Mouse (Mus musculus): ENCODE results near the gene Acrbp. TPM values are rescaled to one million over a fixed set of nuclear protein-coding genes. Genes with fewer than 3 reads are reported as not detected.

The Acrbp gene
- polyA plus RNA-seq, 1 experiment from 2014 or later = 2.6 TPM

DNA sequence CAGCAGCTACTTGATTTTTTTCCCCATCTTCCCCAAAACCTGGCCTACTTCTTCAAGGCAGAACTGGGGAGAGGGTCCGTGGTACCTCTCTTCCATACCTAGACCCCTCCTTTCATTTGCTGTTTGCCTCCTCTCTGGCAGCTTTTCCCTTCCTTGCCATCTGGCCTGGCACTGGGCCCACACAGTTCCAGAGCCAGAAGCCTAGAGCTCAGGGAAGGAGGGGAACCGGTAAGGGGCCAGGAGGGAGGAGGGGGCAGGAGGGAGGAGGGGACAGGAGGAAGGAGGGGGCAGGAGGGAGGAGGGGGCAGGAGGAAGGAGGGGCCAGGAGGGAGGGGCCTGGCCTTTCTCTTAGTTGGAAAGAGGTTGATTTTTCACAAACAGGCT lies 22.4 kb downstream of the Acrbp start:
- H3K27me3 ChIP-seq (ENCODE audit: control insufficient read depth, insufficient read depth, low read length) = no peaks in the 10 kb centered on the region
- no peak overlapping the region for H3K4me3 ChIP-seq (ENCODE audit: low read depth, low read length)
- H3K36me3 ChIP-seq (ENCODE audit: control insufficient read depth, insufficient read depth, low read length) = no peaks in the 10 kb centered on the region
- 8% methylated on average over 2 of the region's 2 CpGs for WGBS
- peak overlapping the region; percentile 63 for H3K27ac ChIP-seq (replicated peaks)
- no peaks in the 10 kb centered on the region for H3K9me3 ChIP-seq (ENCODE audit: control insufficient read depth, low read length)
- no peaks in the 10 kb centered on the region for H3K4me1 ChIP-seq (replicated peaks; ENCODE audit: control insufficient read depth, insufficient read depth)
- ATAC-seq (ENCODE audit: low FRiP score, low TSS enrichment) = no peak
- no peak overlapping the region for H3K9ac ChIP-seq (ENCODE audit: low read length)
- TF ChIP-seq CTCF (IDR thresholded peaks at IDR 0.05; ENCODE audit: low read depth) (no peak), EP300 (optimal IDR thresholded peaks at IDR 0.05) (no peak)
- H3K4me2 ChIP-seq (replicated peaks; ENCODE audit: low read depth) = no peak overlapping the region
- peak; percentile 67 for DNase-seq (ENCODE audit: low spot score)

DNA sequence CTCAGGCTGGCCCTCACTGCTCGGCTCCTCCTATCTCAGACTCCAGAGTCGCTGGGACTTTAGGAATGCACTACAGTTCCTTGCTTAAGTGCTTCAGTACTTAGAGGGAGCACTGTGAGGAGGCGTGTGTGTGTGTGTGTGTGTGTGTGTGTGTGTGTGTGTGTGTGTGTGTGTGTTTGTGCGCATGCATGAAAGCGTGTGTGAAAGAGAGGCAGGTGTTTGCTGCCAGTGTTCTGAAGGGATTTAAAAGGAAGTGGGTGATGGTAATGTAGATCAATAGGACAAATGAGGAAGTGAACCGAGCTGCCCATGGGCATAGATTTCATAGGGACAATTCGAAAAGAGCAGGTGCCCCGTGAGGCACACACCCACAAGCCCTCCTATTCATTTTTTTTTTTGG lies 24.3 kb downstream of the Acrbp start:
- Histone ChIP-seq H3K27me3 (ENCODE audit: control insufficient read depth, insufficient read depth, low read length) (no peaks in the 10 kb centered on the region), H3K27ac (replicated peaks) (no peak overlapping the region), H3K36me3 (ENCODE audit: control insufficient read depth, insufficient read depth, low read length) (no peaks in the 10 kb centered on the region), H3K9me3 (ENCODE audit: control insufficient read depth, low read length) (no peaks in the 10 kb centered on the region), H3K9ac (ENCODE audit: low read length) (no peak overlapping the region), H3K4me3 (ENCODE audit: low read depth, low read length) (no peak overlapping the region), H3K4me1 (replicated peaks; ENCODE audit: control insufficient read depth, insufficient read depth) (no peaks in the 10 kb centered on the region), H3K4me2 (replicated peaks; ENCODE audit: low read depth) (no peak overlapping the region)
- WGBS = 68% methylated on average over 8 of the region's 8 CpGs
- TF ChIP-seq CTCF (IDR thresholded peaks at IDR 0.05; ENCODE audit: low read depth) (no peak), EP300 (optimal IDR thresholded peaks at IDR 0.05) (no peak)
- ATAC-seq (ENCODE audit: low FRiP score, low TSS enrichment) = no peak
- no peak for DNase-seq (ENCODE audit: low spot score)

DNA sequence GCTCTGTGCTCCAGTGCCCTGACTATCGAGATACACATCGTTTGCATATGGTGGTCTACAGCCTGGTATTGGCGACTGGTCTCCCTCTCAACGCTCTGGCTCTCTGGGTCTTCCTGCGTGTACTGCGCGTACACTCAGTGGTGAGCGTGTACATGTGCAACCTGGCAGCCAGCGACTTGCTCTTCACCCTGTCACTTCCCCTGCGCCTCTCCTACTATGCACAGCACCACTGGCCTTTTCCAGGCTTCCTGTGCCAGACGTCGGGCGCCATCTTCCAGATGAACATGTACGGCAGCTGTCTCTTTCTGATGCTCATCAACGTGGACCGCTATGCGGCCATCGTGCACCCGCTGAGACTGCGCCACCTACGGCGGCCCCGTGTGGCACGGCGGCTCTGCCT lies 31.9 kb downstream of the Acrbp start:
- Histone ChIP-seq H3K36me3 (ENCODE audit: control insufficient read depth, insufficient read depth, low read length) (no peaks in the 10 kb centered on the region), H3K4me1 (replicated peaks; ENCODE audit: control insufficient read depth, insufficient read depth) (peaks cover 4% of the 10 kb centered on the region; the same call in 1 of the 2 replicates), H3K4me3 (ENCODE audit: low read depth, low read length) (peak overlapping the region; percentile 37), H3K9me3 (ENCODE audit: control insufficient read depth, low read length) (no peaks in the 10 kb centered on the region), H3K27me3 (ENCODE audit: control insufficient read depth, insufficient read depth, low read length) (no peaks in the 10 kb centered on the region), H3K27ac (replicated peaks) (peak overlapping the region; percentile 73), H3K4me2 (replicated peaks; ENCODE audit: low read depth) (peak overlapping the region; percentile 68), H3K9ac (ENCODE audit: low read length) (peak overlapping the region; percentile 62)
- TF ChIP-seq EP300 (optimal IDR thresholded peaks at IDR 0.05) (no peak), CTCF (IDR thresholded peaks at IDR 0.05; ENCODE audit: low read depth) (no peak)
- peak; percentile 11; the same call in 1 of the 2 replicates for ATAC-seq (ENCODE audit: low FRiP score, low TSS enrichment)
- WGBS = 28% methylated on average over 25 of the region's 25 CpGs
- DNase-seq (ENCODE audit: low spot score) = no peak

DNA sequence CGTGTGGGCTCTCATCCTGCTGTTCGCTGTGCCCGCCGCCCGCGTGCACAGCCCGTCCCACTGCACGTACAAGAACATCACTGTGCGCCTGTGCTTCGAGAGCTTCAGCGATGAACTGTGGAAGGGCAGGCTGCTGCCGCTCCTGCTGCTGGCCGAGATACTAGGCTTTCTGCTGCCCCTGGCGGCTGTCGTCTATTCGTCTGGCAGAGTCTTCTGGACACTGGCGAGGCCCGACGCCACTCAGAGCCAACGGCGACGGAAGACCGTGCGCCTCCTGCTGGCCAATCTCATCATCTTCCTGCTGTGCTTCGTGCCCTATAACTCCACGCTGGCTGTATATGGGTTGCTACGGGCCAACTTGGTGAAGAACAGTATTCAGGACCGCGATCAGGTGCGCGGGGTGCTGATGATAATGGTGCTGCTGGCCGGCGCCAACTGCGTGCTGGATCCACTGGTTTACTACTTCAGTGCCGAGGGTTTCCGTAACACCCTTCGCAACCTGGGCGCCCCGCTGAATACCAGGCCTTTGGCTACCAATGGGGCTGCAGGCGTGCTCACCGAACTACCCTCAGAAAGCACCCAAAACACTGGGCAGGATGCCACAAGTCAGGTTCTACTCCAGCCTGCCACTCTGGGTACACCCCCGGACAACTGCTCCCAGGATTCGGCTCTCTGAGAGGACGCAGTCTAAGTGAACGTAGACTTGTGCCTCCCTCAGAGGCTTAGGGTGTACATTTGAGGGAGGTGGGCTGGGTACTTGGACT lies 32.5 kb downstream of the Acrbp start:
- Histone ChIP-seq H3K9ac (ENCODE audit: low read length) (peak overlapping the region; percentile 62), H3K9me3 (ENCODE audit: control insufficient read depth, low read length) (no peaks in the 10 kb centered on the region), H3K4me2 (replicated peaks; ENCODE audit: low read depth) (peak overlapping the region; percentile 68), H3K27ac (replicated peaks) (peak overlapping the region; percentile 73), H3K27me3 (ENCODE audit: control insufficient read depth, insufficient read depth, low read length) (no peaks in the 10 kb centered on the region), H3K36me3 (ENCODE audit: control insufficient read depth, insufficient read depth, low read length) (no peaks in the 10 kb centered on the region), H3K4me1 (replicated peaks; ENCODE audit: control insufficient read depth, insufficient read depth) (peaks cover 4% of the 10 kb centered on the region; the same call in 1 of the 2 replicates), H3K4me3 (ENCODE audit: low read depth, low read length) (peak overlapping the region; percentile 37)
- ATAC-seq (ENCODE audit: low FRiP score, low TSS enrichment) = peak; percentile 91
- TF ChIP-seq CTCF (IDR thresholded peaks at IDR 0.05; ENCODE audit: low read depth) (peak; percentile 96), EP300 (optimal IDR thresholded peaks at IDR 0.05) (no peak)
- 27% methylated on average over 45 of the region's 45 CpGs for WGBS
- peak; percentile 95 for DNase-seq (ENCODE audit: low spot score)

DNA sequence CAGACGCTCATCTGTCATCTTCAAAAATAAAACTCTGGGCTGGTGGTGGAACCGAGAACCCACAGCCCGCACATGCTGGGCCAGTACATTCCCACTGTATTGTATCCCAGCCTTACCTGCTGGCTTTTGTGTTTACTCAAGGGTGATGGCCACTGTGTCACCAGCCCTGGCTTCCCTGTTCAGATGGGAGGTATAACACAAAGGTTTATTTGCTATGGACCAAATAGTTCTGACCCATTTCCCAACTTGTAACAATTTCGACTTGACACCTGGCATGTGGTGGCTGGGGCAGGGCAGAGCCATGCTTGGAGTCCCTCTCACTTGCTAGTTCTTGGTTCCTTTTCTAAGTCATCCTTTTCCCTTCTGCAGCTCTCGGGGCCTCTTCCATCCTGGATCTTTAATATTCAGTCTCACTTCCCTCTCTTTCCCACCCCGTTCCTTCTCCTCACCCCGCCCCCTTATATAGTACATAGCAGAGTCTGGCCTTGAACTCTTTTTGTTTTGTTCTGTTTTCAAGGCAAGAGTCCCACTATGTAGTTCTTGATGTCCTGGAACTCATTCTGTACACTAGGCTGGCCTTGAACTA lies 33.4 kb downstream of the Acrbp start:
- Histone ChIP-seq H3K9ac (ENCODE audit: low read length) (no peak overlapping the region), H3K4me1 (replicated peaks; ENCODE audit: control insufficient read depth, insufficient read depth) (peaks cover 4% of the 10 kb centered on the region; the same call in 1 of the 2 replicates), H3K4me2 (replicated peaks; ENCODE audit: low read depth) (no peak overlapping the region), H3K27me3 (ENCODE audit: control insufficient read depth, insufficient read depth, low read length) (no peaks in the 10 kb centered on the region), H3K9me3 (ENCODE audit: control insufficient read depth, low read length) (no peaks in the 10 kb centered on the region), H3K4me3 (ENCODE audit: low read depth, low read length) (no peak overlapping the region), H3K36me3 (ENCODE audit: control insufficient read depth, insufficient read depth, low read length) (no peaks in the 10 kb centered on the region), H3K27ac (replicated peaks) (no peak overlapping the region)
- WGBS = 84% methylated on average over 7 of the region's 7 CpGs
- ATAC-seq (ENCODE audit: low FRiP score, low TSS enrichment) (no peak), DNase-seq (ENCODE audit: low spot score) (no peak)
- TF ChIP-seq CTCF (IDR thresholded peaks at IDR 0.05; ENCODE audit: low read depth) (no peak), EP300 (optimal IDR thresholded peaks at IDR 0.05) (no peak)

DNA sequence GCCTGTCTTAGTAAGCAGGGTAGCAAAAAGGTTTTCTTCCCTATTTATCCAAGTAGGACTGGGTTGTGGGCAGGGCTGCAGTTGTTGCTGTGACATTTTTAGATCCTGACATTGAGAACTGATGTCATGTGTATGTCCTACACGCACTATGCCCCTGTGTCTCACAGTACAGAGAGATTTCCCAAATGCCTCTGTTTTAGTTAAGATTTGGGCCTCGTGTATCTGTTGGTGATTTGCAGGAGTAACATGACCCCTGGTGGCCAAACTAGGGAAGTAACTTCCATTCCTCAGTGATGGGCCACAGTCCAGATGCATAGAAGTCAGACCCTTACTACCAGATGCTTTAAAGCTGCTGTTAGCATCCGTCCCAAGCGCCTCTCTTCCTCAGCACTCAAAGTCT lies 34.9 kb downstream of the Acrbp start:
- Histone ChIP-seq H3K36me3 (ENCODE audit: control insufficient read depth, insufficient read depth, low read length) (no peaks in the 10 kb centered on the region), H3K27ac (replicated peaks) (no peak overlapping the region), H3K4me1 (replicated peaks; ENCODE audit: control insufficient read depth, insufficient read depth) (peaks cover 4% of the 10 kb centered on the region; the same call in 1 of the 2 replicates), H3K4me3 (ENCODE audit: low read depth, low read length) (no peak overlapping the region), H3K9ac (ENCODE audit: low read length) (no peak overlapping the region), H3K4me2 (replicated peaks; ENCODE audit: low read depth) (no peak overlapping the region), H3K27me3 (ENCODE audit: control insufficient read depth, insufficient read depth, low read length) (no peaks in the 10 kb centered on the region), H3K9me3 (ENCODE audit: control insufficient read depth, low read length) (no peaks in the 10 kb centered on the region)
- WGBS = under 1% methylated on average over 4 of the region's 4 CpGs
- ATAC-seq (ENCODE audit: low FRiP score, low TSS enrichment) (peak; percentile 8; the same call in 1 of the 2 replicates), DNase-seq (ENCODE audit: low spot score) (peak; percentile 61)
- no peak for TF ChIP-seq EP300 (optimal IDR thresholded peaks at IDR 0.05)
- TF ChIP-seq CTCF (IDR thresholded peaks at IDR 0.05; ENCODE audit: low read depth) = peak; percentile 92

Data from stomach, postnatal 0 days (tissue).